Mouse (Mus musculus): ENCODE measurements around the gene Cope.

Cope gene

GRCm38 (mm10) chr8:70347443-70347842, 45.1 kb downstream of the Cope start:
- DNase-seq (ENCODE audit: low spot score in 2 of 2) = no peak

GRCm38 (mm10) chr8:70347860-70348420, 45.6 kb downstream of the Cope start:
- DNase-seq (ENCODE audit: low spot score in 2 of 2) = no peak

- DNase-seq (ENCODE audit: low spot score in 2 of 2) = peak; percentile 63 to 66
These were observed 49.0 kb downstream of the Cope start for GRCm38 (mm10) chr8:70351035-70351999.

GRCm38 (mm10) chr8:70352000-70352384, 49.7 kb downstream of the Cope start:
- no peak for DNase-seq (ENCODE audit: low spot score in 2 of 2)

GRCm38 (mm10) chr8:70352657-70353151, 50.4 kb downstream of the Cope start:
- peak in 1 of 2 experiments; percentile 55 for DNase-seq (ENCODE audit: low spot score in 2 of 2)

- peak; percentile 97 to 99 for DNase-seq (ENCODE audit: low spot score in 2 of 2)
These were observed 51.0 kb downstream of the Cope start, which contains the start of gene Upf1 for GRCm38 (mm10) chr8:70353194-70353817. Gene Upf1, minus strand, starts transcription at chr8:70353278.

- DNase-seq (ENCODE audit: low spot score in 2 of 2) = peak; percentile 56 to 63
These were observed 51.7 kb downstream of the Cope start for GRCm38 (mm10) chr8:70354004-70354403.

- DNase-seq (ENCODE audit: low spot score in 2 of 2) = no peak
These were observed 53.8 kb downstream of the Cope start for GRCm38 (mm10) chr8:70356111-70356510.

- no peak for DNase-seq (ENCODE audit: low spot score in 2 of 2)
These were observed 57.1 kb downstream of the Cope start for GRCm38 (mm10) chr8:70359411-70359810.

- no peak for DNase-seq (ENCODE audit: low spot score in 2 of 2)
These were observed 58.5 kb downstream of the Cope start for GRCm38 (mm10) chr8:70360769-70361168.

GRCm38 (mm10) chr8:70361484-70362032, 59.2 kb downstream of the Cope start:
- no peak for DNase-seq (ENCODE audit: low spot score in 2 of 2)

All from right cerebral cortex, adult 2 months (tissue).